Mouse (Mus musculus): Measurements from ENCODE around the gene Gja8. TPM values are rescaled to one million over a fixed set of nuclear protein-coding genes. Genes with fewer than 3 reads are reported as not detected.

The Gja8 gene
- total and polyA plus RNA-seq, 2 experiments from 2014 or later, result 0.02 TPM; not detected in 1

GRCm38 (mm10) chr3:96880385-96880784, 45.4 kb downstream of the Gja8 start:
- DNase-seq (no peak), ATAC-seq (no peak)
- Histone ChIP-seq H3K4me3 (ENCODE audit: low read depth, low read length) (no peak overlapping the region), H3K4me2 (ENCODE audit: low read depth) (no peak overlapping the region), H3K4me1 (ENCODE audit: insufficient read depth) (no peaks in the 10 kb centered on the region), H3K27ac (ENCODE audit: low read depth, low read length) (no peak overlapping the region), H3K9ac (no peak overlapping the region), H3K9me3 (ENCODE audit: low read length) (no peaks in the 10 kb centered on the region), H3K27me3 (ENCODE audit: insufficient read depth, low read length) (no peaks in the 10 kb centered on the region), H3K36me3 (ENCODE audit: insufficient read depth) (peaks cover 55% of the 10 kb centered on the region)
- no peak for TF ChIP-seq CTCF (IDR thresholded peaks at IDR 0.05; ENCODE audit: low read depth)
- 82% methylated on average over 4 of the region's 4 CpGs for WGBS

DNA sequence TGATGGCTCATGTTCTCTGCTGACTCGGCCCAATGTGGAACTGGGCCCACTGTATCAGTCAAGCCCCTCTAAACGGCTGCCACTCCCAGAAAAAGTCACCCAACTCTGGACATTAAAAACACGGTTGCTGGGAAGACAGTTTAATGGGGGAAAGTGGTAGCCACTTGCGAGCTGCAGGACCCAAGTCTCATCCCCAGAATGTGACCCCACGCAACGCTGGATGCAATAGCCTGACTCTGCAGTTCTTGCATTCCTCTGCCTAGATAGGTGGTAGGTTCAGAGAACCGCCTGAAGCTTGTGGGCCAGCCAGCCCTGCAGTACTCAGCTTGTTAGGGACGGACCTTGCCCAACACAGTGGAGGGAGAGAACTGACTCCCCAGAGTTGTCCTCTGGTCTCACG, 46.3 kb downstream of the Gja8 start:
- peaks cover 61% of the 10 kb centered on the region for H3K36me3 ChIP-seq (ENCODE audit: insufficient read depth)
- TF ChIP-seq CTCF (IDR thresholded peaks at IDR 0.05; ENCODE audit: low read depth), result no peak
- no peak for DNase-seq

DNA sequence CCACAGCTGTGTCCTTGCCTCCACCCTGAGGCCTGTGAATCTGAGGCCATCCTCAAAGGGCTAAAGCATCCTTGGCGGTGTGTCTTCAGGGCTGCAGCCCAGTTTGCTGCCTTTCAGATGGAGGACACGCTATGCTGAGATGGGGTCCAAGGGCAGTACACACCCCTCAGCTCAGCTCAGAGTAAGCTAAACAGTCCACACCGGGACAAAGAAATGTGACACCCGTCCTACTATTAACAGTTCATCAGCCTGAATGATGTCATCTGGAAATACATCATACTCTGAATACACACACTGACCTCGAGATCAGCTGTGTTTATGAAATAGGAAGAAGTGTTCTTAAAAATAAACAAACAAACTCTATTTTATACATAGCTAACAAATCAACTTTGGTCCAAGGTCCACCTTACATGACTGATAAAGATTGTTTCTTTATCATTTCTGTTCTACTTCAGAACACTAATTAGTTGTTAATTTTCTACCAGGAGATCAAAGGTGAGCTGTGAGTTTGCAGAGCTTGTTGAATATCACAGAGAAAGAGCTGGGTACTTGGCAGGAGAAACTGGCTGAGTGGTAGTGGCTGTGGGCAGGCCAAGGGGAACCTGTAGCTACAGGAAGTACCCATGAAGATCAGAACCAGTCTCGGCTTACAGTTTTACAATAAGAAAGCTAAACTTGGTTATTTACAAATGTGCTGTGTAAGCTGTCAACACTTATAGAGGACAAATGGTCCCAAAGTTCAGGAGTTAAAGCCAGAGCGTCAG, 50.8 kb downstream of the Gja8 start:
- WGBS, result 89% methylated on average over 7 of the region's 7 CpGs
- Histone ChIP-seq H3K9me3 (ENCODE audit: low read length) (no peaks in the 10 kb centered on the region), H3K27ac (ENCODE audit: low read depth, low read length) (no peak overlapping the region), H3K4me2 (ENCODE audit: low read depth) (no peak overlapping the region), H3K9ac (no peak overlapping the region), H3K4me3 (ENCODE audit: low read depth, low read length) (no peak overlapping the region), H3K36me3 (ENCODE audit: insufficient read depth) (peaks cover 68% of the 10 kb centered on the region), H3K4me1 (ENCODE audit: insufficient read depth) (no peaks in the 10 kb centered on the region), H3K27me3 (ENCODE audit: insufficient read depth, low read length) (no peaks in the 10 kb centered on the region)
- no peak for TF ChIP-seq CTCF (IDR thresholded peaks at IDR 0.05; ENCODE audit: low read depth)
- ATAC-seq (no peak), DNase-seq (no peak)

More for the DNA sequence above, 46.3 kb downstream of the Gja8 start:
- H3K4me2 ChIP-seq (ENCODE audit: low read depth), result no peak overlapping the region
- H3K27ac ChIP-seq (ENCODE audit: low read depth, low read length), result no peak overlapping the region
- no peaks in the 10 kb centered on the region for H3K9me3 ChIP-seq (ENCODE audit: low read length)
- ATAC-seq, result no peak
- no peak overlapping the region for H3K4me3 ChIP-seq (ENCODE audit: low read depth, low read length)
- H3K27me3 ChIP-seq (ENCODE audit: insufficient read depth, low read length), result no peaks in the 10 kb centered on the region
- no peak overlapping the region for H3K9ac ChIP-seq
- WGBS, result 93% methylated on average over 9 of the region's 9 CpGs
- H3K4me1 ChIP-seq (ENCODE audit: insufficient read depth), result no peaks in the 10 kb centered on the region

GRCm38 (mm10) chr3:96872501-96872900, 53.3 kb downstream of the Gja8 start:
- H3K9me3 ChIP-seq (ENCODE audit: low read length), result no peaks in the 10 kb centered on the region
- no peak for TF ChIP-seq CTCF (IDR thresholded peaks at IDR 0.05; ENCODE audit: low read depth)
- no peak overlapping the region for H3K4me3 ChIP-seq (ENCODE audit: low read depth, low read length)
- H3K9ac ChIP-seq, result no peak overlapping the region
- ATAC-seq (no peak), DNase-seq (no peak)
- no peak overlapping the region for H3K27ac ChIP-seq (ENCODE audit: low read depth, low read length)
- peaks cover 80% of the 10 kb centered on the region for H3K36me3 ChIP-seq (ENCODE audit: insufficient read depth)
- no peaks in the 10 kb centered on the region for H3K4me1 ChIP-seq (ENCODE audit: insufficient read depth)
- no peaks in the 10 kb centered on the region for H3K27me3 ChIP-seq (ENCODE audit: insufficient read depth, low read length)
- WGBS, result 93% methylated on average over 8 of the region's 8 CpGs
- no peak overlapping the region for H3K4me2 ChIP-seq (ENCODE audit: low read depth)

DNA sequence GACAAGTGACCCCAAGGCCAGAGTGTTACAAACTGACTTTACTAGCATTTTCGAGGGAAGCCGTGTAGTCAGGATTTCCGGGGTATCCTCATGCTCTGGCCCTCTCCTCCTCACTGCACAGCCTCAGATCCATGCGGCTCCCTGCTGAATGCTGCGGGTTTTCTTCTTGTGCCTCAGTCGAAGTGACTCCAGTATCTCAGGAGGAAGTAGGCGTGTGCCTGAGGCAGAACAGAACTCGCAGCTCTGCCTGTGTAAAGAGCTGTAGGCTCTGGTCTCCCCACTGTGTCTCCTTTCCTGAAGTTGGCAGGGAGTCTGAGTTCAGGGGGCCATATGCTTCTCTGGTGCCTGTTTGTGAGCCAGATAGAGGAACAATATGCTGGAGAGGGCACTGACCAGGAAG, 54.8 kb downstream of the Gja8 start:
- ATAC-seq, result no peak

GRCm38 (mm10) chr3:96870270-96870669, 55.5 kb downstream of the Gja8 start:
- no peaks in the 10 kb centered on the region for H3K4me1 ChIP-seq (ENCODE audit: insufficient read depth)
- 97% methylated on average over 2 of the region's 2 CpGs for WGBS
- H3K9ac ChIP-seq, result no peak overlapping the region
- no peak for TF ChIP-seq CTCF (IDR thresholded peaks at IDR 0.05; ENCODE audit: low read depth)
- DNase-seq (no peak), ATAC-seq (no peak)
- H3K4me3 ChIP-seq (ENCODE audit: low read depth, low read length), result no peak overlapping the region
- H3K4me2 ChIP-seq (ENCODE audit: low read depth), result no peak overlapping the region
- H3K9me3 ChIP-seq (ENCODE audit: low read length), result no peaks in the 10 kb centered on the region
- no peak overlapping the region for H3K27ac ChIP-seq (ENCODE audit: low read depth, low read length)
- peaks cover 70% of the 10 kb centered on the region for H3K36me3 ChIP-seq (ENCODE audit: insufficient read depth)
- no peaks in the 10 kb centered on the region for H3K27me3 ChIP-seq (ENCODE audit: insufficient read depth, low read length)

More for the DNA sequence above, 54.8 kb downstream of the Gja8 start:
- Histone ChIP-seq H3K27ac (ENCODE audit: low read depth, low read length) (no peak overlapping the region), H3K4me3 (ENCODE audit: low read depth, low read length) (no peak overlapping the region), H3K27me3 (ENCODE audit: insufficient read depth, low read length) (no peaks in the 10 kb centered on the region), H3K4me2 (ENCODE audit: low read depth) (no peak overlapping the region), H3K9ac (no peak overlapping the region), H3K9me3 (ENCODE audit: low read length) (no peaks in the 10 kb centered on the region), H3K4me1 (ENCODE audit: insufficient read depth) (no peaks in the 10 kb centered on the region), H3K36me3 (ENCODE audit: insufficient read depth) (peaks cover 75% of the 10 kb centered on the region)
- TF ChIP-seq CTCF (IDR thresholded peaks at IDR 0.05; ENCODE audit: low read depth), result no peak
- 89% methylated on average over 8 of the region's 8 CpGs for WGBS
- no peak for DNase-seq

GRCm38 (mm10) chr3:96869091-96869490, 56.7 kb downstream of the Gja8 start:
- DNase-seq (no peak), ATAC-seq (no peak)
- Histone ChIP-seq H3K9me3 (ENCODE audit: low read length) (no peaks in the 10 kb centered on the region), H3K4me1 (ENCODE audit: insufficient read depth) (no peaks in the 10 kb centered on the region), H3K27me3 (ENCODE audit: insufficient read depth, low read length) (no peaks in the 10 kb centered on the region), H3K36me3 (ENCODE audit: insufficient read depth) (peaks cover 60% of the 10 kb centered on the region), H3K4me3 (ENCODE audit: low read depth, low read length) (no peak overlapping the region), H3K9ac (no peak overlapping the region), H3K27ac (ENCODE audit: low read depth, low read length) (no peak overlapping the region), H3K4me2 (ENCODE audit: low read depth) (no peak overlapping the region)
- whole genome bisulfite sequencing, result 95% methylated on average over 7 of the region's 7 CpGs
- TF ChIP-seq CTCF (IDR thresholded peaks at IDR 0.05; ENCODE audit: low read depth), result no peak

All from forebrain, postnatal 0 days (tissue).